Mouse (Mus musculus): ENCODE results near the gene Mrpl42. TPM values are rescaled to one million over a fixed set of nuclear protein-coding genes. Genes with fewer than 3 reads are reported as not detected.

Gene Mrpl42
- polyA plus RNA-seq, 1 experiment from 2014 or later, result 356 TPM

GRCm38 (mm10) chr10:95468894-95469293 is 32.8 kb downstream of the Mrpl42 start:
- Histone ChIP-seq H3K27ac (no peak overlapping the region), H3K4me1 (peaks cover 5% of the 10 kb centered on the region; the same call in 1 of the 2 replicates), H3K9me3 (replicated peaks) (no peaks in the 10 kb centered on the region), H3K4me3 (no peak overlapping the region), H3K27me3 (ENCODE audit: low read depth, poor library complexity, severe bottlenecking) (no peaks in the 10 kb centered on the region), H3K36me3 (no peaks in the 10 kb centered on the region)
- no peak for DNase-seq (ENCODE audit: low spot score)
- WGBS, result 73% methylated on average over 4 of the region's 4 CpGs

GRCm38 (mm10) chr10:95465485-95465896 is 36.2 kb downstream of the Mrpl42 start:
- Histone ChIP-seq H3K27me3 (ENCODE audit: low read depth, poor library complexity, severe bottlenecking) (no peaks in the 10 kb centered on the region), H3K4me1 (peaks cover 5% of the 10 kb centered on the region; the same call in 1 of the 2 replicates), H3K4me3 (no peak overlapping the region), H3K27ac (no peak overlapping the region), H3K9me3 (replicated peaks) (no peaks in the 10 kb centered on the region), H3K36me3 (no peaks in the 10 kb centered on the region)
- no peak for DNase-seq (ENCODE audit: low spot score)
- WGBS, result 50% methylated on average over 4 of the region's 4 CpGs

- Histone ChIP-seq H3K4me3 (no peak overlapping the region), H3K4me1 (peaks cover 5% of the 10 kb centered on the region; the same call in 1 of the 2 replicates), H3K9me3 (replicated peaks) (no peaks in the 10 kb centered on the region), H3K27me3 (ENCODE audit: low read depth, poor library complexity, severe bottlenecking) (no peaks in the 10 kb centered on the region), H3K36me3 (no peaks in the 10 kb centered on the region), H3K27ac (no peak overlapping the region)
- no peak for DNase-seq (ENCODE audit: low spot score)
- WGBS, result 71% methylated on average over 6 of the region's 6 CpGs
Observed at GRCm38 (mm10) chr10:95464527-95464926, 37.2 kb downstream of the Mrpl42 start.

GRCm38 (mm10) chr10:95462231-95462630 is 39.5 kb downstream of the Mrpl42 start:
- no peak overlapping the region for H3K4me3 ChIP-seq
- 86% methylated on average over 1 of the region's 1 CpGs for WGBS
- no peaks in the 10 kb centered on the region for H3K9me3 ChIP-seq (replicated peaks)
- peaks cover 5% of the 10 kb centered on the region; the same call in 1 of the 2 replicates for H3K4me1 ChIP-seq
- no peak for DNase-seq (ENCODE audit: low spot score)
- no peak overlapping the region for H3K27ac ChIP-seq
- H3K36me3 ChIP-seq, result no peaks in the 10 kb centered on the region
- H3K27me3 ChIP-seq (ENCODE audit: low read depth, poor library complexity, severe bottlenecking), result no peaks in the 10 kb centered on the region

- Histone ChIP-seq H3K27ac (no peak overlapping the region), H3K27me3 (ENCODE audit: low read depth, poor library complexity, severe bottlenecking) (no peaks in the 10 kb centered on the region), H3K9me3 (replicated peaks) (no peaks in the 10 kb centered on the region), H3K4me1 (peaks cover 5% of the 10 kb centered on the region; the same call in 1 of the 2 replicates), H3K36me3 (no peaks in the 10 kb centered on the region), H3K4me3 (no peak overlapping the region)
- 74% methylated on average over 4 of the region's 4 CpGs for WGBS
- no peak for DNase-seq (ENCODE audit: low spot score)
Observed at GRCm38 (mm10) chr10:95461053-95461553, 40.6 kb downstream of the Mrpl42 start.

- H3K27me3 ChIP-seq (ENCODE audit: low read depth, poor library complexity, severe bottlenecking), result no peaks in the 10 kb centered on the region
- 94% methylated on average over 9 of the region's 9 CpGs for WGBS
- no peak for DNase-seq (ENCODE audit: low spot score)
- H3K27ac ChIP-seq, result no peak overlapping the region
- no peaks in the 10 kb centered on the region for H3K9me3 ChIP-seq (replicated peaks)
- no peaks in the 10 kb centered on the region for H3K36me3 ChIP-seq
- no peak overlapping the region for H3K4me3 ChIP-seq
- H3K4me1 ChIP-seq, result no peaks in the 10 kb centered on the region
Observed at GRCm38 (mm10) chr10:95458050-95458806, 43.5 kb downstream of the Mrpl42 start.

- WGBS, result 86% methylated on average over 8 of the region's 8 CpGs
- no peak for DNase-seq (ENCODE audit: low spot score)
- no peak overlapping the region for H3K4me3 ChIP-seq
- H3K4me1 ChIP-seq, result no peaks in the 10 kb centered on the region
- H3K36me3 ChIP-seq, result no peaks in the 10 kb centered on the region
- no peaks in the 10 kb centered on the region for H3K27me3 ChIP-seq (ENCODE audit: low read depth, poor library complexity, severe bottlenecking)
- no peaks in the 10 kb centered on the region for H3K9me3 ChIP-seq (replicated peaks)
- H3K27ac ChIP-seq, result no peak overlapping the region
Observed at GRCm38 (mm10) chr10:95457367-95458049, 44.2 kb downstream of the Mrpl42 start.

GRCm38 (mm10) chr10:95456103-95456502 is 45.6 kb downstream of the Mrpl42 start:
- no peaks in the 10 kb centered on the region for H3K36me3 ChIP-seq
- no peak overlapping the region for H3K4me3 ChIP-seq
- WGBS, result 73% methylated on average over 2 of the region's 2 CpGs
- DNase-seq (ENCODE audit: low spot score), result no peak
- H3K27me3 ChIP-seq (ENCODE audit: low read depth, poor library complexity, severe bottlenecking), result no peaks in the 10 kb centered on the region
- no peaks in the 10 kb centered on the region for H3K9me3 ChIP-seq (replicated peaks)
- H3K4me1 ChIP-seq, result no peaks in the 10 kb centered on the region
- H3K27ac ChIP-seq, result no peak overlapping the region

GRCm38 (mm10) chr10:95453282-95453681 is 48.5 kb downstream of the Mrpl42 start:
- no peaks in the 10 kb centered on the region for H3K36me3 ChIP-seq
- H3K9me3 ChIP-seq (replicated peaks), result no peaks in the 10 kb centered on the region
- DNase-seq (ENCODE audit: low spot score), result no peak
- H3K4me1 ChIP-seq, result no peaks in the 10 kb centered on the region
- H3K4me3 ChIP-seq, result no peak overlapping the region
- WGBS, result 89% methylated on average over 5 of the region's 5 CpGs
- no peak overlapping the region for H3K27ac ChIP-seq
- H3K27me3 ChIP-seq (ENCODE audit: low read depth, poor library complexity, severe bottlenecking), result no peaks in the 10 kb centered on the region

GRCm38 (mm10) chr10:95449033-95449432 is 52.7 kb downstream of the Mrpl42 start:
- 89% methylated on average over 6 of the region's 6 CpGs for WGBS
- no peak overlapping the region for H3K4me3 ChIP-seq
- DNase-seq (ENCODE audit: low spot score), result no peak
- H3K9me3 ChIP-seq (replicated peaks), result no peaks in the 10 kb centered on the region
- H3K27ac ChIP-seq, result no peak overlapping the region
- no peaks in the 10 kb centered on the region for H3K27me3 ChIP-seq (ENCODE audit: low read depth, poor library complexity, severe bottlenecking)
- H3K4me1 ChIP-seq, result no peaks in the 10 kb centered on the region
- H3K36me3 ChIP-seq, result no peaks in the 10 kb centered on the region

GRCm38 (mm10) chr10:95447954-95448353 is 53.8 kb downstream of the Mrpl42 start:
- no peak overlapping the region for H3K4me3 ChIP-seq
- no peaks in the 10 kb centered on the region for H3K9me3 ChIP-seq (replicated peaks)
- no peak for DNase-seq (ENCODE audit: low spot score)
- no peaks in the 10 kb centered on the region for H3K4me1 ChIP-seq
- WGBS, result 96% methylated on average over 16 of the region's 16 CpGs
- no peaks in the 10 kb centered on the region for H3K36me3 ChIP-seq
- H3K27me3 ChIP-seq (ENCODE audit: low read depth, poor library complexity, severe bottlenecking), result no peaks in the 10 kb centered on the region
- H3K27ac ChIP-seq, result no peak overlapping the region

- DNase-seq (ENCODE audit: low spot score), result no peak
- H3K27ac ChIP-seq, result no peak overlapping the region
- 87% methylated on average over 18 of the region's 18 CpGs for WGBS
Observed at GRCm38 (mm10) chr10:95445104-95446056, 56.4 kb downstream of the Mrpl42 start.

More at GRCm38 (mm10) chr10:95445104-95446056, 56.4 kb downstream of the Mrpl42 start:
- Histone ChIP-seq H3K4me1 (no peaks in the 10 kb centered on the region), H3K36me3 (no peaks in the 10 kb centered on the region), H3K27me3 (ENCODE audit: low read depth, poor library complexity, severe bottlenecking) (no peaks in the 10 kb centered on the region), H3K9me3 (replicated peaks) (no peaks in the 10 kb centered on the region), H3K4me3 (no peak overlapping the region)

All from limb, embryonic 10.5 days (tissue).